ENCODE assay signal across 15 mouse cellular contexts in the genomic region with DNA sequence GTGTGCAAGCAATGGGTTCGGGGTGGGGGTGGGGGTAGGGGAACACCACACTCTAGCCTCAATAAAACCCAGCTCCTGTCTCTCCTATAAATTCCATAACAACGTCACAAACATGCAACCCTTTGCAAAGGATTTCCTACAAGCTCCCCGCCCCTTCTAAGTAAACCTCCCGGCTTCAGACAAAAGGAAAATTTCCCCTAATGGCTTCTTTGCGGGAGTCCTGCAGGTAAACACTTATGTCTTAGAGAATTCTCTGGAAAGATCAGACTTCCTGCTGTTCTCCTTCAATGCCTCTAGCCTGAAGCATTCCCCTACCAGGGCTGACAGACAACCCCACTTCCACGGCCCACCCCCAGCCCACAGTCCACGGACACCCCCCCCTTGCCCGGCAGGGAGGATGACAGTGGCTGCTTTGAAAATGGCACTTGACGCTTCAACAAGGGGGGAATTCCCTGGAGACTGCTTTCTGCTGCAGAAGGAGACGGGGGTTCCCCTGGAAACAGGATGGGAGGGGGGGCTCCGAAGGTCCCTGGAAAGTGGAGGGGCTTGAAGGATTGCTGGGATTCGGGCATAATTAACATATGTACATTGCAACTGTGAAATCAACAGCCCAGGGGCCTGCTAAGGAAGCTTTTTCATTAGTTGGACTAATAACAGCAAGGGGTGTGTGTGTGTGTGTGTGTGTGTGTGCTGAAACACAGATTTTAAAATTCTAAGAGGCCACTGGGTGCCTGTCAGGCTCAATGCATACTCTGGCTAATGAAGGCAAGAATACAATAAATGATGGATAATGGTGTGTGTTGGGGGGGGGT. TPM values are rescaled to one million over a fixed set of nuclear protein-coding genes. Genes with fewer than 3 reads are reported as not detected.
DNase-seq lines count a peak whose midpoint lies in the region; ATAC-seq lines count a peak whose summit lies in the region.
"Had no signal": no experiment of that assay in that cellular context is flagged by ENCODE, and none has a peak within 500 bp of the region (broad histone marks: within the 10 kb centered on the region; RNA-seq: fewer than 3 reads in every experiment).

No protein-coding gene starts in this region.

- H3K27ac ChIP-seq in embryonic facial prominence, embryonic 10.5 days (replicated peaks): peak overlapping the region; percentile 37; the same call in 1 of the 2 replicates
- peak overlapping the region; percentile 78 for H3K27ac ChIP-seq in hindbrain, embryonic 14.5 days
- peak overlapping the region; percentile 75 for H3K27ac ChIP-seq in midbrain, embryonic 12.5 days (replicated peaks)

- peak overlapping the region; percentile 34 for H3K4me2 ChIP-seq in hindbrain, embryonic 14.5 days (replicated peaks)
- H3K4me2 ChIP-seq in midbrain, embryonic 12.5 days (replicated peaks): peak overlapping the region; percentile 39

- ATAC-seq in CD4-positive, CD25-positive, alpha-beta regulatory T cell, adult 4 months: peak; percentile 67
- ATAC-seq in hindbrain, embryonic 14.5 days (ENCODE audit: low FRiP score): peak; percentile 67
- ATAC-seq in midbrain, embryonic 12.5 days (ENCODE audit: low FRiP score, low read depth): peak; percentile 65

- no peaks in the 10 kb centered on the region for H3K9me3 ChIP-seq in embryonic facial prominence, embryonic 10.5 days
- no peaks in the 10 kb centered on the region for H3K9me3 ChIP-seq in hindbrain, embryonic 14.5 days (ENCODE audit: control insufficient read depth, low read length)
- H3K9me3 ChIP-seq in midbrain, embryonic 12.5 days: no peaks in the 10 kb centered on the region
- H3K9me3 ChIP-seq: G1E had no signal

- WGBS in embryonic facial prominence, embryonic 10.5 days: 12% methylated on average over 12 of the region's 12 CpGs
- WGBS in hindbrain, embryonic 14.5 days: 4% methylated on average over 12 of the region's 12 CpGs
- 5% methylated on average over 12 of the region's 12 CpGs for WGBS in midbrain, embryonic 12.5 days

- H3K4me3 ChIP-seq in embryonic facial prominence, embryonic 10.5 days: peak overlapping the region; percentile 14; the same call in 1 of the 2 replicates
- H3K4me3 ChIP-seq in hindbrain, embryonic 14.5 days (replicated peaks; ENCODE audit: low read length): no peak overlapping the region
- peak overlapping the region; percentile 10; the same call in 1 of the 2 replicates for H3K4me3 ChIP-seq in midbrain, embryonic 12.5 days
- H3K4me3 ChIP-seq: myocyte had no signal

- no peak for DNase-seq in embryonic facial prominence, embryonic 10.5 days (ENCODE audit: low spot score)
- peak; percentile 66 for DNase-seq in hindbrain, embryonic 14.5 days (ENCODE audit: low spot score)
- no peak for DNase-seq in adrenal gland, adult 8-10 months
- DNase-seq in layer of hippocampus, adult 9-10 months (ENCODE audit: low spot score): no peak
- no peak for DNase-seq in layer of hippocampus, adult 8-10 months (ENCODE audit: low spot score in 2 of 2)
- no peak for DNase-seq in heart, adult 9 months (ENCODE audit: low spot score in 2 of 2)
- DNase-seq: adrenal gland, postnatal 36 days; cerebellum, postnatal 10 days; left cerebral cortex, postnatal 4 days; right cerebral cortex, postnatal 4 days; thymus, postnatal 14 days had no signal

- peaks cover 45% of the 10 kb centered on the region for H3K27me3 ChIP-seq in embryonic facial prominence, embryonic 10.5 days (replicated peaks; ENCODE audit: low read depth, poor library complexity, severe bottlenecking)
- H3K27me3 ChIP-seq in hindbrain, embryonic 14.5 days (ENCODE audit: control insufficient read depth, insufficient read depth, low read length): no peaks in the 10 kb centered on the region
- H3K27me3 ChIP-seq in midbrain, embryonic 12.5 days: peaks cover 24% of the 10 kb centered on the region

- no peaks in the 10 kb centered on the region for H3K36me3 ChIP-seq in embryonic facial prominence, embryonic 10.5 days (replicated peaks)
- H3K36me3 ChIP-seq in hindbrain, embryonic 14.5 days (replicated peaks; ENCODE audit: control insufficient read depth, insufficient read depth): no peaks in the 10 kb centered on the region
- no peaks in the 10 kb centered on the region for H3K36me3 ChIP-seq in midbrain, embryonic 12.5 days
- H3K36me3 ChIP-seq: G1E had no signal

- peaks cover 55% of the 10 kb centered on the region for H3K4me1 ChIP-seq in embryonic facial prominence, embryonic 10.5 days
- H3K4me1 ChIP-seq in hindbrain, embryonic 14.5 days (replicated peaks; ENCODE audit: control insufficient read depth, insufficient read depth, low read length): peaks cover 23% of the 10 kb centered on the region
- peaks cover 45% of the 10 kb centered on the region for H3K4me1 ChIP-seq in midbrain, embryonic 12.5 days

- H3K9ac ChIP-seq in hindbrain, embryonic 14.5 days: no peak overlapping the region; the same call in 1 of the 2 replicates
- no peak overlapping the region for H3K9ac ChIP-seq in midbrain, embryonic 12.5 days (replicated peaks)

RNA-seq across cellular contexts. Expression of gene Cpne5, which starts 24.4 kb away (rescaled TPM):
- 1 to 10 TPM; 2.2 to 2.3 TPM for polyA plus RNA-seq in CD4-positive, CD25-positive, alpha-beta regulatory T cell, adult 4 months (2017; shearing (Covaris generic))
- polyA plus RNA-seq in embryonic facial prominence, embryonic 10.5 days (2016; fragmentation: Nextera tagmentation; extraction: Ambion mirVana): 3.6 and 4.7 TPM in 2 replicates
- 38.1 and 42.8 TPM in 2 replicates for polyA plus RNA-seq in hindbrain, embryonic 14.5 days (2014; fragmentation: Nextera tagmentation; extraction: Ambion mirVana)
- 12.6 and 14.4 TPM in 2 replicates for polyA plus RNA-seq in midbrain, embryonic 12.5 days (2016; fragmentation: Nextera tagmentation; extraction: Ambion mirVana)
- total RNA-seq in adrenal gland, adult 8-10 months (2022): under 1 TPM; 0.22 to 0.52 (median 0.37) TPM
- 10 to 100 TPM; 26.5 to 35.8 (median 29.7) TPM for total RNA-seq in layer of hippocampus, adult 8-10 months (2022)

RNA-seq across cellular contexts. Expression of gene Ppil1, which starts 50.4 kb away (rescaled TPM):
- 100 to 1,000 TPM in 1 of 2 experiments, 10 to 100 TPM in 1; 72.7 to 101 TPM for polyA plus RNA-seq in CD4-positive, CD25-positive, alpha-beta regulatory T cell, adult 4 months (2017; shearing (Covaris generic))
- polyA plus RNA-seq in embryonic facial prominence, embryonic 10.5 days (2016; fragmentation: Nextera tagmentation; extraction: Ambion mirVana): 219 and 227 TPM in 2 replicates
- polyA plus RNA-seq in hindbrain, embryonic 14.5 days (2014; fragmentation: Nextera tagmentation; extraction: Ambion mirVana): 101 TPM in 2 replicates
- polyA plus RNA-seq in midbrain, embryonic 12.5 days (2016; fragmentation: Nextera tagmentation; extraction: Ambion mirVana): 124 and 129 TPM in 2 replicates
- 10 to 100 TPM; 24.3 to 27.2 (median 25.8) TPM for total RNA-seq in adrenal gland, adult 8-10 months (2022)
- total RNA-seq in layer of hippocampus, adult 8-10 months (2022): 10 to 100 TPM; 16.1 to 18.5 (median 16.4) TPM

RNA-seq across cellular contexts. Expression of gene BC004004, which starts 55.0 kb away (rescaled TPM):
- polyA plus RNA-seq in CD4-positive, CD25-positive, alpha-beta regulatory T cell, adult 4 months (2017; shearing (Covaris generic)): 100 to 1,000 TPM in 1 of 2 experiments, 10 to 100 TPM in 1; 98.0 to 123 TPM
- polyA plus RNA-seq in embryonic facial prominence, embryonic 10.5 days (2016; fragmentation: Nextera tagmentation; extraction: Ambion mirVana): 47.8 and 49.5 TPM in 2 replicates
- 126 and 131 TPM in 2 replicates for polyA plus RNA-seq in hindbrain, embryonic 14.5 days (2014; fragmentation: Nextera tagmentation; extraction: Ambion mirVana)
- polyA plus RNA-seq in midbrain, embryonic 12.5 days (2016; fragmentation: Nextera tagmentation; extraction: Ambion mirVana): 71.7 and 73.7 TPM in 2 replicates
- 100 to 1,000 TPM in 3 of 4 experiments, 10 to 100 TPM in 1; 96.9 to 138 (median 122) TPM for total RNA-seq in adrenal gland, adult 8-10 months (2022)
- 100 to 1,000 TPM in 1 of 4 experiments, 10 to 100 TPM in 3; 85.3 to 108 (median 90.5) TPM for total RNA-seq in layer of hippocampus, adult 8-10 months (2022)
